9 mouse cellular contexts compared by ENCODE assay signal in genomic region chr6:55232524-55233264, GRCm38 (mm10). TPM values are rescaled to one million over a fixed set of nuclear protein-coding genes. Genes with fewer than 3 reads are reported as not detected.
DNase-seq lines count a peak whose midpoint lies in the region; ATAC-seq and TF ChIP-seq lines count a peak whose summit lies in the region.
"Had no signal": no experiment of that assay in that cellular context is flagged by ENCODE, and none has a peak within 500 bp of the region (broad histone marks: within the 10 kb centered on the region; RNA-seq: fewer than 3 reads in every experiment).

No protein-coding gene starts in this region.

- no peaks in the 10 kb centered on the region for H3K27me3 ChIP-seq in embryonic facial prominence, embryonic 12.5 days
- no peaks in the 10 kb centered on the region for H3K27me3 ChIP-seq in hindbrain, embryonic 15.5 days
- H3K27me3 ChIP-seq in liver, adult 2 months (ENCODE audit: control insufficient read depth, insufficient read depth, low read length), result no peaks in the 10 kb centered on the region
- no peaks in the 10 kb centered on the region for H3K27me3 ChIP-seq in neural tube, embryonic 11.5 days (ENCODE audit: control insufficient read depth, insufficient read depth, low read length)

- H3K4me1 ChIP-seq in embryonic facial prominence, embryonic 12.5 days, result no peaks in the 10 kb centered on the region
- H3K4me1 ChIP-seq in hindbrain, embryonic 15.5 days (replicated peaks), result no peaks in the 10 kb centered on the region
- no peaks in the 10 kb centered on the region for H3K4me1 ChIP-seq in liver, adult 2 months (ENCODE audit: control insufficient read depth, insufficient read depth, low read length)
- no peaks in the 10 kb centered on the region for H3K4me1 ChIP-seq in neural tube, embryonic 11.5 days (ENCODE audit: control insufficient read depth, insufficient read depth, low read length)

- no peak overlapping the region for H3K27ac ChIP-seq in layer of hippocampus, adult 2 months
- H3K27ac ChIP-seq in embryonic facial prominence, embryonic 12.5 days, result no peak overlapping the region
- H3K27ac ChIP-seq in hindbrain, embryonic 15.5 days (replicated peaks), result no peak overlapping the region
- H3K27ac ChIP-seq in liver, adult 2 months (replicated peaks; ENCODE audit: insufficient read depth, low read depth, low read length), result no peak overlapping the region
- H3K27ac ChIP-seq in neural tube, embryonic 11.5 days (ENCODE audit: low read depth, low read length), result no peak overlapping the region

- peak; percentile 49 for ATAC-seq in embryonic facial prominence, embryonic 12.5 days (ENCODE audit: insufficient number of reproducible peaks, insufficient read depth, low FRiP score, low TSS enrichment)
- ATAC-seq in hindbrain, embryonic 15.5 days (ENCODE audit: low FRiP score, low read depth), result peak; percentile 73
- ATAC-seq in neural tube, embryonic 11.5 days (ENCODE audit: insufficient read depth, low FRiP score, low TSS enrichment), result no peak

- DNase-seq in layer of hippocampus, adult 2 months (ENCODE audit: low spot score in 2 of 2), result peak; percentile 23 to 38
- DNase-seq in layer of hippocampus, postnatal 25 days (ENCODE audit: extremely low spot score in 1 of 2, low spot score in 1 of 2), result no peak
- peak; percentile 14 for DNase-seq in T-cell, adult 2 months (ENCODE audit: low spot score)
- DNase-seq in liver, adult 2 months (ENCODE audit: extremely low read depth, low read depth, low spot score), result peak; percentile 70
- peak; percentile 56 for DNase-seq in neural tube, embryonic 11.5 days (ENCODE audit: low spot score)
- no peak for DNase-seq in layer of hippocampus, adult 9-11 months

- H3K79me2 ChIP-seq in liver, adult 2 months (ENCODE audit: control insufficient read depth, insufficient read depth, low read length), result no peaks in the 10 kb centered on the region

- TF ChIP-seq CTCF in layer of hippocampus, adult 2 months (conservative IDR thresholded peaks at IDR 0.05), result peak; percentile 90
- TF ChIP-seq CTCF in liver, adult 2 months (IDR thresholded peaks at IDR 0.05; ENCODE audit: low read depth, low read length), result peak; percentile 46

- H3K4me3 ChIP-seq in layer of hippocampus, adult 2 months, result no peak overlapping the region
- H3K4me3 ChIP-seq in embryonic facial prominence, embryonic 12.5 days, result no peak overlapping the region
- H3K4me3 ChIP-seq in hindbrain, embryonic 15.5 days, result no peak overlapping the region
- H3K4me3 ChIP-seq in liver, adult 2 months (ENCODE audit: insufficient read depth, low read depth, low read length), result no peak overlapping the region
- no peak overlapping the region for H3K4me3 ChIP-seq in neural tube, embryonic 11.5 days (ENCODE audit: low read depth, low read length)
- H3K4me3 ChIP-seq: myocyte had no signal

- WGBS in embryonic facial prominence, embryonic 12.5 days, result 70% methylated on average over 3 of the region's 3 CpGs
- WGBS in hindbrain, embryonic 15.5 days, result 57% methylated on average over 3 of the region's 3 CpGs
- WGBS in liver, adult 2 months, result 34% methylated on average over 3 of the region's 3 CpGs
- 58% methylated on average over 3 of the region's 3 CpGs for WGBS in neural tube, embryonic 11.5 days

- no peaks in the 10 kb centered on the region for H3K9me3 ChIP-seq in embryonic facial prominence, embryonic 12.5 days
- no peaks in the 10 kb centered on the region for H3K9me3 ChIP-seq in hindbrain, embryonic 15.5 days
- no peaks in the 10 kb centered on the region for H3K9me3 ChIP-seq in neural tube, embryonic 11.5 days (ENCODE audit: control insufficient read depth, low read length)

- no peak overlapping the region for H3K4me2 ChIP-seq in embryonic facial prominence, embryonic 12.5 days (replicated peaks)
- H3K4me2 ChIP-seq in hindbrain, embryonic 15.5 days, result no peak overlapping the region
- no peak overlapping the region for H3K4me2 ChIP-seq in neural tube, embryonic 11.5 days (ENCODE audit: low read depth)

- TF ChIP-seq POLR2A in liver, adult 2 months (IDR thresholded peaks at IDR 0.05; ENCODE audit: extremely low read depth, insufficient read depth, low read length), result no peak

- no peak overlapping the region for H3K9ac ChIP-seq in embryonic facial prominence, embryonic 12.5 days
- H3K9ac ChIP-seq in hindbrain, embryonic 15.5 days, result no peak overlapping the region
- H3K9ac ChIP-seq in liver, adult 2 months (ENCODE audit: low read depth, low read length), result no peak overlapping the region
- H3K9ac ChIP-seq in neural tube, embryonic 11.5 days (ENCODE audit: low read length), result no peak overlapping the region

- H3K36me3 ChIP-seq in embryonic facial prominence, embryonic 12.5 days, result peaks cover 18% of the 10 kb centered on the region
- H3K36me3 ChIP-seq in hindbrain, embryonic 15.5 days, result peaks cover 5% of the 10 kb centered on the region; the same call in 1 of the 2 replicates
- no peaks in the 10 kb centered on the region for H3K36me3 ChIP-seq in liver, adult 2 months (ENCODE audit: control insufficient read depth, insufficient read depth, low read length)
- H3K36me3 ChIP-seq in neural tube, embryonic 11.5 days (ENCODE audit: control insufficient read depth, insufficient read depth, low read length), result no peaks in the 10 kb centered on the region

RNA-seq across cellular contexts. Expression of gene Mindy4, which starts 29.5 kb away (rescaled TPM):
- total RNA-seq in layer of hippocampus, adult 2 months (2021), result 10 to 100 TPM; 13.0 to 14.5 TPM
- 10 to 100 TPM; 13.4 to 13.7 TPM for total RNA-seq in layer of hippocampus, postnatal 25 days (2021)
- polyA plus RNA-seq in embryonic facial prominence, embryonic 12.5 days (2016; fragmentation: Nextera tagmentation; extraction: Ambion mirVana), result 18.8 and 20.6 TPM in 2 replicates
- polyA plus RNA-seq in hindbrain, embryonic 15.5 days (2015; fragmentation: Nextera tagmentation; extraction: Ambion mirVana), result 11.1 and 13.2 TPM in 2 replicates
- 4.1 and 7.7 TPM in 2 replicates for total RNA-seq in liver, adult 2 months (2014; rRNA removed)
- polyA plus RNA-seq in liver, adult 2 months (2012; rRNA removed), result 3.3 and 4.3 TPM in 2 replicates
- polyA plus RNA-seq in neural tube, embryonic 11.5 days (2014; fragmentation: Nextera tagmentation; extraction: Ambion mirVana), result 13.7 and 14.4 TPM in 2 replicates

RNA-seq across cellular contexts. Expression of gene Inmt, which starts 57.9 kb away (rescaled TPM):
- total RNA-seq in layer of hippocampus, adult 2 months (2021), result 1 to 10 TPM; 1.5 to 1.8 TPM
- under 1 TPM; 0.35 to 0.84 TPM for total RNA-seq in layer of hippocampus, postnatal 25 days (2021)
- polyA plus RNA-seq in embryonic facial prominence, embryonic 12.5 days (2016; fragmentation: Nextera tagmentation; extraction: Ambion mirVana), result 2.4 and 2.6 TPM in 2 replicates
- polyA plus RNA-seq in hindbrain, embryonic 15.5 days (2015; fragmentation: Nextera tagmentation; extraction: Ambion mirVana), result not detected in 2 replicates
- 2,150 and 2,435 TPM in 2 replicates for total RNA-seq in liver, adult 2 months (2014; rRNA removed)
- polyA plus RNA-seq in liver, adult 2 months (2012; rRNA removed), result 370 and 421 TPM in 2 replicates
- not detected in 2 replicates for polyA plus RNA-seq in neural tube, embryonic 11.5 days (2014; fragmentation: Nextera tagmentation; extraction: Ambion mirVana)
- polyA plus RNA-seq: myocyte had no signal

Comparison
In these comparisons a context has a peak if more than half of its experiments do, and no peak if none do; other contexts are left out.
1. DNase-seq: peak in layer of hippocampus, adult 2 months (2 of 2), T-cell, adult 2 months (single experiment), liver, adult 2 months (single experiment) and neural tube, embryonic 11.5 days (single experiment); none in layer of hippocampus, postnatal 25 days (0 of 2) and layer of hippocampus, adult 9-11 months (single experiment).
2. RNA of gene Inmt, which starts 57.9 kb away (polyA plus RNA-seq): 370 to 421 TPM in liver, adult 2 months; 2.4 to 2.6 TPM in embryonic facial prominence, embryonic 12.5 days, not detected in hindbrain, embryonic 15.5 days and not detected in neural tube, embryonic 11.5 days; every median in the first group is over 100 times any median in the second.